Mouse (Mus musculus): ENCODE results near the gene Klk11.
A peak's percentile ranks its signal among the peaks of the same experiment; 100 is the strongest.

Klk11 gene

DNA sequence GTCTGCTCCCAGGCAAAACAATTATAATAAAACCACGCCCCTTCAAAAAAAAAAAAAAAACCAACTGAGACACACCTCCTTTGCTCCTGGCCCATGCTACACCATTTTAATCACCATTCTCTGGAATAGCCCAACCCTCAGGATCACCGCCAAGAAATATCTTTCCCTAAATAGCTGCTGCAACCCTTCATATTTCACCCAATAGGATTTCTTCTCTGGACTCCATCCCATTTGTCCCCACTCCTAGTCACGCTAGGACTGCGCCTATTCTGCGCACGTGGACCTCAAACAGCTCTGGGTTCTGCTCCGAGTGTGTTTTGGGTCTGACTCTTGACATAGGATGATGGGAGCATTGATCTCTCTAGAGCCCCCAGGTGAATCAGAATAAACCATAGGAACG is 22.0 kb downstream of the Klk11 start:
- no peak for DNase-seq (ENCODE audit: low spot score)

DNA sequence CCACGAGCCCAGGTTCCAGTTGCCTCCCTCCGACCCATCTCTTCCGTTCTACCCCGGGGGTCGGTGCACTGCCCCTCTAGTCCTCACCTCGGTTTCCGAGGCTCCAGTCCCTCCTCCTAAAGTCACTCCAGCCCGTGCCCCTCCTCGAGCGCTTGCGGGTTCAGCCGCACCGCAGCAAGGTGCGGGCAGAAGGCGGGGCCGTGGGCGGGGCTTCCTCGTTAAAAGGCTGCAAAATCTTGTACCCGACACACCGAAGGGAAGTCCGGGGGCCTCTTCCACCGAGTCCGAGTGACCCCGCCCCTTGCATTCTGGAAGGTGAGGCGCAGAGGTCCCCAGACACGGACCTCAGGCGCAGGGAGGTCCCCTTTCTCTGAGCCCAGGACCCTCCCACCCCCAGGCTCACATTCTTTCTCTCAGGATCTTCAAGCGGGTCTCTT is 22.9 kb downstream of the Klk11 start, which contains the start of gene Klk8:
TSS of gene Klk8 (plus strand) at position 245 of the 437 bp plus-strand sequence.
- DNase-seq (ENCODE audit: low spot score), result peak; percentile 21

DNA sequence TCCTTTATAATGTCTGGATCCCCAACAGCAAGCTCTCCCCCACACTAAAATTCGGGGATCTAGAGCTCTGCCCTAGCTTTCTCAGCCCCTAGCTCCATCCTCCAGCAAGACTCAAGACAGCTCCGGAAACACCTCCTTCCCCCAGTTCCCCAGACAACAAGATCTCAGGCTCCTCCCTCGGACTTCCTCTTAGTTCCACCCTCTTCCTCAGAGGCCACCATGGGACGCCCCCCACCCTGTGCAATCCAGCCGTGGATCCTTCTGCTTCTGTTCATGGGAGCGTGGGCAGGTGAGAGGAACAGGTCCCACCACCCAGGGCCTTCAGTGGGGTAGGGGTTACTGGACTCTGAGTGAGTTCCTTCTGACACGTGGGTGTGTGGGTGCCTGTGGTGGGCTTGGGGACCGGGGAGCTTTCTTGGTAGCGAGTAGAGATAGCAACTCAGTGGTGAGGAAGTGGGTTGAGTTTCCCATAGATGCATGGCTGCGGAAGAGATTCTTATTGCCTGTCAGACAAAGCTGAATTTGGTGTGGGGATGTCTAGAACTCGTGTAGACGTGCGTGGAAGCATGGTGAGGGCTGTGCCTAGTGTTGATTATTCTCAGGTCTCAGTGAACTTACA is 23.5 kb downstream of the Klk11 start:
- peak; percentile 34 for DNase-seq (ENCODE audit: low spot score)

DNA sequence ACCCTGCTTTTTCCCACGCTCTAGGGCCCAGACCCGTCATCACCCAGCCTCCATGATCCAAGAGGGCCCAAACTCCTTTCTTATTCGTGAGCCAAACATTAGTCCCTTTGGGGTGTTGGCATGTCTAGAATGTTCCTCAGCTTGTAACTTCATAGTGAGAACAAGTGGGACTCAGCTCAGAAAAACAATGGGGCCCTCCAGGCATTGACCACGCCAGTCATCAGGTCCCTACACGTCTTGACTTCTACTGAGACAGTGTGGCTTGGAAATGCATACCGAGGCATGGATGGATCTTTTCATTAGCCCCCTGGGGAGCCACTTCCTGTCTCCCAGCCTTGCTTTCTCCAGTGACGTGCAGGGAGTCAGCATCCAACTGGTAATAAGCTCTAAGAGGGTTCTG is 25.5 kb downstream of the Klk11 start:
- no peak for DNase-seq (ENCODE audit: low spot score)

DNA sequence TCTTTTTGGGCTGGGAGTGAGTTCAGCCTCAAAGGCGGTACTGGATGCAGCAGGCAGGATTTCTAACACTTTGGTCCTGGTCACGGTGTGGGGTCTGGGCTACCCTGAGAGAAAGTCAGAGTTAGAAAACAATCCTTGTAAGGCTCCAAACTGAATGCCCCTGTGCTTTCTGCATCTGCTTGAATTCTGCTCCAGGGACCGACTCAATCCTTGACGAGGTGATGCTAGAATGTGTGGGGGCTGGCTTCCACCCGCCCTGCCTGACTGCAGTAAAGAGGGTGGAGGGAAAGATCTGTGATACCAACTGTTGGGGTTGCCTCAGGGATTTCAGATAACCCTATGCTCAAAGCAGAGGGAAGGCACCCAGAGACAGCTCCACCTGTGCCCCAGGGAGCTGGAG is 36.6 kb downstream of the Klk11 start, which contains the start of gene Klk7:
TSS of gene Klk7 (plus strand) at position 301 of the 400 bp plus-strand sequence.
- DNase-seq (ENCODE audit: low spot score), result no peak

DNA sequence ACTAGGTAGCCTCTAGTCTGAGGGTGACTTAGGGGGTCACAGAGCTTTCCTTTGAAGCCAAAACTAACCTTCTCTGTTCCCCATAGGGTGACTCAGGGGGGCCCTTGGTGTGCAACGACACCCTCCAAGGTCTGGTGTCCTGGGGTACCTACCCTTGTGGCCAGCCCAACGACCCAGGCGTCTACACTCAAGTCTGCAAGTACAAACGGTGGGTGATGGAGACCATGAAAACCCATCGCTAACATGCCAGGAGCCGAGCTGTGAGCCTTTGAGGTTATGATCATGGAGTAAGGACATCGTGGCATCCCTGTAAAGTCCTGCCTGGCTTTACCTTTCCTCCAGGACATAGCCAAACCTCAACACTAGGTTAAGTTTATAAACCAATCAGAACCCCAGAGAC is 40.8 kb downstream of the Klk11 start:
- no peak for DNase-seq (ENCODE audit: low spot score)

DNA sequence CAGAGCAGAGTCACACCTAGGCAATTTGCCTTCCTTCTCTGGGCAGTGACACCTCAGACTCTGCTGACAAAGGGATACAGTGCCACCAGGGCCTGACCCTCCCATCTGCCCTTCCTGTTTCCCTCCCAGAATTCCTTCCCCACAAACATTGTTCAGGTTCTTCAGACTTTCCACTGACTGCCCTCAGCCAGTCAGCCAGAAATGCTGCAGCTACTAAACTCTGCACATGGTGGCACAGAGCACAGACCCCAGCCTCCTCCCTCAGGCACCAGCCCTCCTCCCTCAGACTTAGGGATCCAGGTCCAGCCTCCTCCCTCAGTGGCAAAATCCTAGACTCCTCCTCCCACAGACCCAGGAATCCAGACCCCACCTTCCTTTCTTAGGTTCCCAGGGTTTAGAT is 42.3 kb downstream of the Klk11 start:
- DNase-seq (ENCODE audit: low spot score), result no peak

- DNase-seq (ENCODE audit: low spot score), result no peak
Observed at GRCm38 (mm10) chr7:43821581-43821980, 47.2 kb downstream of the Klk11 start.

DNA sequence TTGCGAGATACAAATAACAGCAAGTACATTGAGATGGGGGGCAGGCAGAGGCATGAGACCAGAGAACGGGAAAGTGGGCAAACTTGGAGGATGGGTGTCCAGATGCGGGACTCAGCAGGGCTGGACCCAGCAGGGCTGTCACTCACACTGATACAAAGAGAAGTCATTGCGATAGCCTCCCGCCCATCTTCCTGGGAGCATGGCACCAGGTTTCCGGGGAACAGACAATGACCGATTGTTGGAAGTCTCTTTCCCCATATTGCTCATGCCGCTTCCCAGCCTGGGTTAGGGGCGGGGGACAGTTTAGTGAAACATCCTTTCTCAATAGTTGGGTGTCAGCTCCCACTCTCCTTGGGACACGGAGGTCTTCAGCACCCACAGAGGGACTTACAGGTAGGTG is 49.8 kb downstream of the Klk11 start, which contains the start of gene Klk6:
TSS of gene Klk6 (plus strand) at position 301 of the 400 bp plus-strand sequence.
- DNase-seq (ENCODE audit: low spot score), result no peak

DNA sequence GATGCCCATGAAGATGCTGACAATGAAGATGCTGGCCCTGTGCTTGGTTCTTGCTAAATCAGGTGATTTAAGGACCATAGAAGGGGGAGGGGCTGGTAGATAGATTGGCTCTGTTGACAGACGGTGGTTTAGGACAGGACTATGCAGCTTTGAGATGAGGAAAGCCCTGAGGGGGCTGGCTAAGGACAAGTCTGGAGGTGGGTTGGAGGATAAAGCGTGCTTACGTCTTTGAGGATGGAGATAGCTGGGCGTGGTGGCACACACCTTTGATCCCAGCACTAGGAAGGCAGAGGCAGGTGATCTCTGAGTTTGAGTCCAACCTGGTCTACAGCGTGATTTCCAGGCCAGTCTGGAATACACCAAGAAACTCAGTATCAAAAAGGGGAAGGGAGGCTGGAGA is 51.7 kb downstream of the Klk11 start:
- no peak for DNase-seq (ENCODE audit: low spot score)

DNA sequence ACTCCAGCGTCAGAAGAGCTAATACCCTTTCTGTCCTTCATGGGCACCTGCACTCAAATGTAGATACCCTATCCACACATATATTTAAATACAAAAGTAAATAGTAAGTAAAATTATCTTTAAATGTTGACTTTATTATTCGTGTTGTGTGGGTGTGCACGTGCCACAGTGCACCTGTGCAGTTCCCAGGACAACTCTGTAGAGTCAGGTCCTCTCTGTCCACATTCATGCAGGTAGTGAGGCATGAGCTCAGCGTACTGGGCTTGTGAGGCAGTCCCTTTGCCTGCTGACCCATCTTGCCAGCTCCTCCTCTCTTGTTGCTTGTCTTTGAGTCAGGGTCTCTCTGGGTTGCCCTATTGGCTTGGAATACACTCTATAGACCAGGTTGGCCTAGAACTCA is 53.3 kb downstream of the Klk11 start:
- DNase-seq (ENCODE audit: low spot score), result no peak

All from lung, postnatal 25 days (tissue).